Mouse (Mus musculus) lung, postnatal 0 days (tissue): ENCODE measurements at regions not wholly inside any gene's neighbourhood (a gene's known extent, or its start where the extent isn't known, plus 50 kb on each side); places are given as distances from the start of the nearest gene placed in this dataset.
"Not testable (repeated sequence)": the region's sequence is repeated elsewhere in the genome, so short reads cannot be mapped to it uniquely, and the experiment has no call there.

Experiments
- ATAC-seq: fragments of 200-750 bp; cut with Nextera tagmentation; 2 replicates; pipeline ENCODE4 v1.8.0; 2017; ENCODE audit warnings: moderate library complexity
- DNase-seq: peaks from one replicate; pipeline ENCODE4 v3.0.0-alpha.2; 2016; ENCODE audit warnings: low spot score
- H3K27ac ChIP-seq: fragments of 300-500 bp; sonication (generic); 2 replicates; pipeline ENCODE4 v1.5.1; 2014; ENCODE audit warnings: antibody characterized with exemption, mild to moderate bottlenecking, low read length, mixed read lengths
- H3K27me3 ChIP-seq: fragments of 300-500 bp; sonication (generic); replicated peaks from 2 replicates; pipeline ENCODE4 v1.6.1; 2014; ENCODE audit warnings: low read length, mixed read lengths; ENCODE audit not compliant: insufficient read depth
- H3K36me3 ChIP-seq: fragments of 300-500 bp; sonication (generic); 2 replicates; pipeline ENCODE4 v1.6.1; 2014; ENCODE audit warnings: low read length, mixed read lengths; ENCODE audit not compliant: insufficient read depth
- H3K4me1 ChIP-seq: fragments of 300-500 bp; sonication (generic); 2 replicates; pipeline ENCODE4 v1.6.1; 2014; ENCODE audit warnings: antibody characterized with exemption, low read depth, low read length, mixed read lengths; ENCODE audit not compliant: insufficient read depth
- H3K4me2 ChIP-seq: fragments of 300-500 bp; sonication (generic); replicated peaks from 2 replicates; pipeline ENCODE4 v1.6.1; 2014; ENCODE audit warnings: low read depth, mild to moderate bottlenecking, low read length, moderate library complexity, mixed read lengths
- H3K4me3 ChIP-seq: fragments of 300-500 bp; sonication (generic); 2 replicates; pipeline ENCODE4 v1.5.1; 2014; ENCODE audit warnings: low read depth, low read length
- H3K9ac ChIP-seq: fragments of 300-500 bp; sonication (generic); replicated peaks from 2 replicates; pipeline ENCODE4 v1.6.1; 2014; ENCODE audit warnings: low read depth, mild to moderate bottlenecking
- H3K9me3 ChIP-seq: fragments of 300-500 bp; sonication (generic); 2 replicates; pipeline ENCODE4 v1.6.1; 2016; ENCODE audit warnings: low read length, mixed read lengths
- CTCF ChIP-seq: IDR thresholded peaks from 2 replicates; pipeline ENCODE4 v1.5.1; 2016; ENCODE audit warnings: antibody characterized with exemption, mild to moderate bottlenecking
- EP300 ChIP-seq: IDR thresholded peaks from 2 replicates; pipeline ENCODE4 v1.6.1; 2016; ENCODE audit warnings: antibody characterized with exemption, mild to moderate bottlenecking, control low read depth
- WGBS: fragments of 180-500 bp; shearing (Covaris S2); extraction: QIAGEN DNeasy Blood & Tissue Kit; methylation state at CpG from one replicate; pipeline ENCODE4 v1.1.7; 2014; 5-methylcytosine and 5-hydroxymethylcytosine counted together

DNA sequence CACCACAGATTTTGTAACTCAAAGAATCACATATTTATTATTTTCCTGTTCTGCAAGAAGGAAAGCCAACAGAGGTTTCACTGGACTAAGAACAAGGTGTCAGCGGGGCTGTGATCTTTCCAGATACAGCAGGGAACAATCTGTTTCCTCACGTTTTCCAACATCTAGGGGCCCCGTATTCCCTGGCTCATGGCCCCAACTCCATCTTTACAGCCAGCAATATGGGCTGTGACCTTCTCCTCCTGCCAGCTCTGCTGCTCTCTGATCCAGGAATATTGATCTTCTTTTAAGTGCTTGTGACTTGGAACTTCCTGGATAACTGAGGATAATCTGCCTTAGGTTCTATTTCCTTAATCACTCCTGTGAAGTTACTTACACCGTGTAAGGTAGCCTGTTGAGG, 352.7 kb upstream of the Cdh5 start:
- DNase-seq, result no peak
- WGBS, result 55% methylated on average over 4 of the region's 4 CpGs

DNA sequence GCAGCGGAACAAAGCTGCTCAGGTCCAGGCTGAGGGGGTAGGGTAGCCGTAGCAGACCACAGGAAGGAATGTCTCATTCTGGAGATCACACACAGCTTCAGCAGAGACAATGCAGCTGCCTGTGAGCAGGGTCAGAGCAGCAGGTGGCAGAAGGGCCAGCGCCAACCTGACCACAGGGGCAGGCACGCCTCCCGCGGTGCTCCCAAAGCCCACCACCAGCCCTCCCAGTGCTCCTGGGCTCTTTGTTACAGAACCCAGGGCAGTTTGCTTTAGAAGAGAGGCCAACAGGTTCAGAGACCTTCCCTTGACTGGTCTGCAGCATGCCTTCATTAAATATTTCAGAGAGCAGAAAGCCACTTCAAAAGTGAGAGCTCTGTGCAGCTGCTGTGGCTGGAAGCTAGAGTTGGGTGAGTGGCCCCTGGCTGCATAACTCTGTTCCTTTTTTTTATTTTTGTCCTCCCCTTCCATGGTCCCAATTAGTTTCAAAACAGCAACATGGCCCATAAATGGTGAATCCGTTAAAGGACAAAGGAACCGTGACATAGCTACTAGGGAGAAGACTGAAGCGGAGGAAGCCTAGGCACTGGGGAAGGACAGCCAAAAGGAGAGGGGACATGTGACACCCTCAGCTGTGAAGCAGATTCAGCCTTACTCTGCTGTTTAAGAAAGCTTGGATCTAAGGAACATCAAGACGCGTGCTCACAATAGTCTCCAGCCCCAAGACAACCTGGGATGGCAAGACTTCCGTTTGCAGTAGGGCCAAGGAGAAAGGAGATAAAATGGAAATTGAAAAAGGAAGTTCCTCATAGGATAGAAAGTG, 350.9 kb upstream of the Cdh5 start:
- 55% methylated on average over 12 of the region's 12 CpGs for WGBS
- H3K4me2 ChIP-seq, result no peak overlapping the region
- no peaks in the 10 kb centered on the region for H3K27me3 ChIP-seq
- H3K4me1 ChIP-seq, result no peaks in the 10 kb centered on the region
- TF ChIP-seq EP300 (no peak), CTCF (no peak)
- no peak overlapping the region for H3K27ac ChIP-seq
- DNase-seq, result no peak
- no peak overlapping the region for H3K9ac ChIP-seq
- no peaks in the 10 kb centered on the region for H3K36me3 ChIP-seq
- H3K9me3 ChIP-seq, result no peaks in the 10 kb centered on the region
- ATAC-seq, result no peak
- H3K4me3 ChIP-seq, result no peak overlapping the region

More for the DNA sequence above, 352.7 kb upstream of the Cdh5 start:
- Histone ChIP-seq H3K4me2 (no peak overlapping the region), H3K9ac (no peak overlapping the region), H3K27ac (no peak overlapping the region), H3K4me1 (no peaks in the 10 kb centered on the region), H3K4me3 (no peak overlapping the region), H3K9me3 (no peaks in the 10 kb centered on the region), H3K36me3 (no peaks in the 10 kb centered on the region), H3K27me3 (no peaks in the 10 kb centered on the region)
- no peak for ATAC-seq
- TF ChIP-seq CTCF, result no peak
- TF ChIP-seq EP300, result no peak

DNA sequence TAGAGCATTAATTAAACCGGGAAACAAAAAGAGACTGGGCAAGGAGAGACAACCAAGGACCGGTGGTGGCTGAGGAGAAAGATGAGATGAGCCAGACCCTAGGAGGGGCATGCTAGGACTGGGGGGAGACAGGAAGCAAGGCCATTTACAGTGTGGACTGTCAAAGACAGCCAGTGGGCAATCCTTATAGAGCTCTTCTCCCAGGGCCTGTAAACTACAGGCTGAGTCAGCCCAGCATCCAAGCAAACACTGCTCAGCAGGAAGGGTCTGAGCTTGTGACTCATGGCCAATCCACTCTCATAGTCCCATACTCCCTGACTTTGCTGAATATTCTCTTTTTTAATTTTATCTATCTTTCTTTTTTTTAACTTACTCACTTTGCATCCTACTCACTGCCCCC, 350.3 kb upstream of the Cdh5 start:
- no peaks in the 10 kb centered on the region for H3K4me1 ChIP-seq
- TF ChIP-seq EP300, result no peak
- TF ChIP-seq CTCF, result no peak
- WGBS, result 54% methylated on average over 2 of the region's 2 CpGs
- no peaks in the 10 kb centered on the region for H3K27me3 ChIP-seq
- H3K36me3 ChIP-seq, result no peaks in the 10 kb centered on the region
- DNase-seq, result no peak
- no peaks in the 10 kb centered on the region for H3K9me3 ChIP-seq
- no peak overlapping the region for H3K4me2 ChIP-seq
- no peak for ATAC-seq
- H3K4me3 ChIP-seq, result no peak overlapping the region
- H3K9ac ChIP-seq, result no peak overlapping the region
- no peak overlapping the region for H3K27ac ChIP-seq

DNA sequence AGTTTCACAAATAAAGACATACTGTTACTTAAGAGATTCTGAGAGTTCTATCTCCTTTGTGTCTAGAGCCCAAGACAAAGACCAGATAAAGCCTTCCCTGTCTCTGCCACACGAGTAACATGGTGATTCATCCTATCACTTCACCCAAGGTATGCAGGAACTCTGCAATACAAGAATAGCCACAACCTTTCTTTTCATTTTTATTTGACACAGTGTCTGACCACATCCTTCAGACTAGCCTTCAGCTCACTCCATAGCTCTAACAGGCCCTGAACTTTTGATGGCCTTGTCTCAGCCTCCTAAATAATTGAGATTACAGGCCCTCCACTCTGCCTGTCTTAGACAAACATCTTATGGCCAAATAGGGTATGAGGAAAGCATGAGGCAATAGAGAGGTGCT, 337.6 kb upstream of the Cdh5 start:
- Histone ChIP-seq H3K27ac (no peak overlapping the region), H3K4me3 (no peak overlapping the region), H3K9me3 (no peaks in the 10 kb centered on the region), H3K9ac (no peak overlapping the region), H3K4me1 (no peaks in the 10 kb centered on the region), H3K4me2 (no peak overlapping the region), H3K27me3 (no peaks in the 10 kb centered on the region), H3K36me3 (no peaks in the 10 kb centered on the region)
- TF ChIP-seq CTCF (no peak), EP300 (no peak)
- no peak for DNase-seq
- WGBS, result 52% methylated on average over 1 of the region's 1 CpGs
- no peak for ATAC-seq

DNA sequence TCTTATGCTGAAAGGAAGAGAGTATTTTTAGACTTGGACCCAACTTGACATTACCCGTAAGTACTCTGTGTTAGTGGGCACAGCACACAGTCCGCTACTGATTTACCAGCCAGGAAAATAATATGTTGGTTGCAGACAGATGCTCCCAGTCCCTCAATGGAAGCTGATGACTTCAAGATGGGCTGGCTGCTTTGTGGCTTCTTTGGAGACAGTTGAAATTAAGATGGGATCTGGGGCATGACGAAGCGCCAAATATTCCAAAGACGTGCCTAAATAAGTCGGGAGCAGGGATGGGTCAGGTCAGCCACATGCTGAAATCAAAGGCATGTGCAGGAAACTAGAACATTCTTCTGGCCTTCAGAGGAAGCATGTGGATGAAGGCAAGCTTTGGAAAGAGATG, 321.8 kb upstream of the Cdh5 start:
- Histone ChIP-seq H3K27ac (no peak overlapping the region), H3K4me1 (no peaks in the 10 kb centered on the region), H3K9me3 (no peaks in the 10 kb centered on the region), H3K4me3 (no peak overlapping the region), H3K27me3 (no peaks in the 10 kb centered on the region), H3K4me2 (no peak overlapping the region), H3K9ac (no peak overlapping the region), H3K36me3 (no peaks in the 10 kb centered on the region)
- TF ChIP-seq CTCF, result no peak
- TF ChIP-seq EP300, result no peak
- no peak for DNase-seq
- 87% methylated on average over 6 of the region's 6 CpGs for WGBS
- ATAC-seq, result no peak

DNA sequence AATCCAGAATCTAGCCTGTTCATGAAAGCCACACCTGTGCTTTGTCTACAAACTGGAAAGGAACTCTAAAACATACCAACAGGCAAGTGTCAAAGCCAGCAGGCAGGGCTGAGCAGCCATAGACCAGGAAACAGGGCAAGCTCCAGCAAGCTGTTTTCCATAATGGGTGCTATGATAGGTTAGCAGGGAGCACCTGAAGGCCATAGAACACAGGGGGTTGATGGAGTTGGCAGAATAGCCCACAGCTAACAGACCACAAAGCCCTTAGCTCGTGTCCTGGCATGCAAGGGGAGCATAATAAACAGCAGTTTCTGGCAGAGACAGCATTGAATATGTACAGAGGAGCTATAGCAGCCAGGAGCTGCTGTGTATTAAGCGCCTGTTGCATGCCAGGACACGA, 313.1 kb upstream of the Cdh5 start:
- no peak overlapping the region for H3K27ac ChIP-seq
- no peak overlapping the region for H3K9ac ChIP-seq
- DNase-seq, result no peak
- no peaks in the 10 kb centered on the region for H3K27me3 ChIP-seq
- 76% methylated on average over 3 of the region's 3 CpGs for WGBS
- H3K9me3 ChIP-seq, result no peaks in the 10 kb centered on the region
- TF ChIP-seq CTCF, result no peak
- no peak for TF ChIP-seq EP300
- H3K4me2 ChIP-seq, result no peak overlapping the region
- H3K4me3 ChIP-seq, result no peak overlapping the region
- no peaks in the 10 kb centered on the region for H3K4me1 ChIP-seq
- no peaks in the 10 kb centered on the region for H3K36me3 ChIP-seq
- ATAC-seq, result no peak

DNA sequence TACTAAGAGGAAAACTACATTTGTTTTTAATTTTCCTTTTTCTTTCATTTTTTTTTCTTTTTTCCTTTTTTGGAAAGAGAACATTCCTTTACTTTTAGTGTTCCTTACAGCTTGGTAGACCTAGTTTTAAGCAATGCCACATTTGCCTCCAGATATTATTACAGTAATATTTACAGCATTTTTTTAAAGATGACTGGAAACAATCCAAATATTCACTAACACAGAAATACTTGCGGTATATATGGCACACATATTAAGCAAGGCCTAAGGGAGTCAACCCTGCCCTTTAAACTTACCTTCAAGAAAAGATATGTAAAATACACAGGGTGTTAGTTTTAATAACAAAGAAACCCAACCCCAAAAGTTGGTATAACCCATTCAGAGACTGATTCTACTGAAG, 308.1 kb upstream of the Cdh5 start:
- DNase-seq, result no peak
- no peak overlapping the region for H3K27ac ChIP-seq

DNA sequence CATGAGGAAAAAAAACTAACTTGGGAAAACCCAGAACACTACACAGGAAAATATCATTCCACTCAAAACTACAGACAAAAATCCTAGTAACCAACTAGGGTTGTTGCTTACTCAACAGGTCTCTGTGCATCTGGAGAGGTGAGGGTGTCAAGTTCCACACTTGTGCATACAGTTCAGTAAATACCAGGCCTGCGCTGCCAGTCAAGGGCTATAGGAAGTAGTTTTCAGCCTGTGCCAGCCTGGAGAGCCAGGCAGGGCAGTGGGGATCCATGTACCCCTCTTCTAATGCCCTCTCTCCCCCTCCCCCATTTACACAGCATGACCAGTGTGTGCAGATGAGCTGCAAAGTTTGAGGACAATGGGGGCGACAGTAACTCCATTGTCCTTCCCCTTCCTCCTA, 302.8 kb upstream of the Cdh5 start:
- H3K4me1 ChIP-seq, H3K9me3 ChIP-seq, H3K36me3 ChIP-seq, ATAC-seq, H3K4me3 ChIP-seq, H3K9ac ChIP-seq, H3K27ac ChIP-seq, H3K27me3 ChIP-seq, H3K4me2 ChIP-seq: not testable (repeated sequence)
- WGBS, result 70% methylated on average over 2 of the region's 2 CpGs
- peak; percentile 12 for DNase-seq

More for the DNA sequence above, 308.1 kb upstream of the Cdh5 start:
- no peak overlapping the region for H3K9ac ChIP-seq
- H3K4me3 ChIP-seq, result no peak overlapping the region
- no peaks in the 10 kb centered on the region for H3K9me3 ChIP-seq
- no peak for ATAC-seq
- no peaks in the 10 kb centered on the region for H3K36me3 ChIP-seq
- 75% methylated on average over 1 of the region's 1 CpGs for WGBS
- TF ChIP-seq CTCF, result no peak
- TF ChIP-seq EP300, result no peak
- H3K27me3 ChIP-seq, result no peaks in the 10 kb centered on the region
- no peak overlapping the region for H3K4me2 ChIP-seq
- H3K4me1 ChIP-seq, result no peaks in the 10 kb centered on the region
